Comparison of ENCODE assay signal across 9 mouse cellular contexts in genomic region chr9:29317623-29318022, GRCm38 (mm10).
A peak's percentile ranks its signal among the peaks of the same experiment; 100 is the strongest.
DNase-seq lines count a peak whose midpoint lies in the region; ATAC-seq lines count a peak whose summit lies in the region.
"Had no signal": no experiment of that assay in that cellular context is flagged by ENCODE, and none has a peak within 500 bp of the region (broad histone marks: within the 10 kb centered on the region; RNA-seq: fewer than 3 reads in every experiment).

No protein-coding gene starts in this region.

- no peak overlapping the region for H3K4me2 ChIP-seq in midbrain, embryonic 14.5 days (ENCODE audit: low read length)
- H3K4me2 ChIP-seq in neural tube, embryonic 13.5 days: 0 out of 2 replicates have a peak overlapping the region, but pooled peaks have one; percentile 5
- H3K4me2 ChIP-seq: limb, embryonic 15.5 days had no signal

- H3K27ac ChIP-seq in heart, embryonic 10.5 days: no peak overlapping the region
- H3K27ac ChIP-seq in midbrain, embryonic 14.5 days (replicated peaks; ENCODE audit: low read depth, low read length): 0 out of 2 replicates have a peak overlapping the region, but pooled peaks have one; percentile 3
- H3K27ac ChIP-seq in midbrain, embryonic 10.5 days (replicated peaks): no peak overlapping the region
- H3K27ac ChIP-seq in neural tube, embryonic 13.5 days (replicated peaks): peak overlapping the region; percentile 35
- H3K27ac ChIP-seq: limb, embryonic 15.5 days had no signal

- H3K4me3 ChIP-seq in heart, embryonic 10.5 days: no peak overlapping the region
- no peak overlapping the region for H3K4me3 ChIP-seq in midbrain, embryonic 14.5 days (replicated peaks; ENCODE audit: low read depth, low read length)
- H3K4me3 ChIP-seq in midbrain, embryonic 10.5 days: no peak overlapping the region
- no peak overlapping the region for H3K4me3 ChIP-seq in neural tube, embryonic 13.5 days
- H3K4me3 ChIP-seq: limb, embryonic 15.5 days had no signal

- no peaks in the 10 kb centered on the region for H3K36me3 ChIP-seq in heart, embryonic 10.5 days
- H3K36me3 ChIP-seq in midbrain, embryonic 14.5 days (ENCODE audit: control insufficient read depth, insufficient read depth, low read length): no peaks in the 10 kb centered on the region
- H3K36me3 ChIP-seq in midbrain, embryonic 10.5 days: no peaks in the 10 kb centered on the region
- H3K36me3 ChIP-seq in neural tube, embryonic 13.5 days: no peaks in the 10 kb centered on the region
- H3K36me3 ChIP-seq: limb, embryonic 15.5 days had no signal

- DNase-seq in heart, adult 9 months (ENCODE audit: low spot score in 2 of 2): peak; percentile 11 to 14
- DNase-seq in heart, embryonic 10.5 days (ENCODE audit: low spot score): no peak
- peak; percentile 76 for DNase-seq in midbrain, embryonic 14.5 days
- no peak for DNase-seq in midbrain, embryonic 10.5 days (ENCODE audit: low spot score)
- peak; percentile 34 for DNase-seq in forelimb bud, embryonic 11.5 days (ENCODE audit: low read depth, low spot score)
- no peak for DNase-seq in urinary bladder, adult 18-20 months (ENCODE audit: low spot score in 2 of 2)

- H3K9me3 ChIP-seq in heart, embryonic 10.5 days: no peaks in the 10 kb centered on the region
- H3K9me3 ChIP-seq in midbrain, embryonic 14.5 days (ENCODE audit: control insufficient read depth, low read length): no peaks in the 10 kb centered on the region
- H3K9me3 ChIP-seq in midbrain, embryonic 10.5 days (replicated peaks): no peaks in the 10 kb centered on the region
- H3K9me3 ChIP-seq in neural tube, embryonic 13.5 days: no peaks in the 10 kb centered on the region
- H3K9me3 ChIP-seq: limb, embryonic 15.5 days had no signal

- 35% methylated on average over 3 of the region's 3 CpGs for WGBS in heart, embryonic 10.5 days
- WGBS in midbrain, embryonic 14.5 days: 18% methylated on average over 3 of the region's 3 CpGs
- 37% methylated on average over 3 of the region's 3 CpGs for WGBS in midbrain, embryonic 10.5 days
- WGBS in neural tube, embryonic 13.5 days: 22% methylated on average over 3 of the region's 3 CpGs

- H3K4me1 ChIP-seq in heart, embryonic 10.5 days: peaks cover 21% of the 10 kb centered on the region
- H3K4me1 ChIP-seq in midbrain, embryonic 14.5 days (ENCODE audit: control insufficient read depth, insufficient read depth, low read length): peaks cover 29% of the 10 kb centered on the region
- peaks cover 22% of the 10 kb centered on the region for H3K4me1 ChIP-seq in midbrain, embryonic 10.5 days
- peaks cover 62% of the 10 kb centered on the region for H3K4me1 ChIP-seq in neural tube, embryonic 13.5 days (replicated peaks)

- H3K27me3 ChIP-seq in heart, embryonic 10.5 days (ENCODE audit: insufficient read depth, poor library complexity, severe bottlenecking): no peaks in the 10 kb centered on the region
- no peaks in the 10 kb centered on the region for H3K27me3 ChIP-seq in midbrain, embryonic 14.5 days (ENCODE audit: control insufficient read depth, insufficient read depth, low read length)
- peaks cover 6% of the 10 kb centered on the region; the same call in 1 of the 2 replicates for H3K27me3 ChIP-seq in midbrain, embryonic 10.5 days (ENCODE audit: low read depth, poor library complexity, severe bottlenecking)
- peaks cover 19% of the 10 kb centered on the region for H3K27me3 ChIP-seq in neural tube, embryonic 13.5 days

- no peak for ATAC-seq in midbrain, embryonic 14.5 days (ENCODE audit: low FRiP score, low TSS enrichment)
- peak; percentile 49; the same call in 1 of the 2 replicates for ATAC-seq in neural tube, embryonic 13.5 days (ENCODE audit: low read depth)
- ATAC-seq in megakaryocyte-erythroid progenitor cell, adult 5-6 weeks (replicated peaks; ENCODE audit: low FRiP score, low TSS enrichment, poor library complexity, severe bottlenecking): no peak

- H3K9ac ChIP-seq in midbrain, embryonic 14.5 days (replicated peaks; ENCODE audit: low read length): no peak overlapping the region
- H3K9ac ChIP-seq in neural tube, embryonic 13.5 days: no peak overlapping the region
- H3K9ac ChIP-seq: limb, embryonic 15.5 days had no signal

Comparison
In these comparisons a context has a peak if more than half of its experiments do, and no peak if none do; other contexts are left out.
1. DNase-seq: peak in heart, adult 9 months (2 of 2), midbrain, embryonic 14.5 days (single experiment) and forelimb bud, embryonic 11.5 days (single experiment); none in heart, embryonic 10.5 days (single experiment), midbrain, embryonic 10.5 days (single experiment) and urinary bladder, adult 18-20 months (0 of 2).
2. H3K27ac ChIP-seq: peak in midbrain, embryonic 14.5 days (single experiment) and neural tube, embryonic 13.5 days (single experiment); none in heart, embryonic 10.5 days (single experiment) and midbrain, embryonic 10.5 days (single experiment).